Mouse (Mus musculus) MEL (cell line): Measurements from ENCODE around the gene Taar5. TPM values are rescaled to one million over a fixed set of nuclear protein-coding genes. Genes with fewer than 3 reads are reported as not detected.
A peak's percentile ranks its signal among the peaks of the same experiment; 100 is the strongest.

Experiments
- DNase-seq: peaks from one replicate; pipeline ENCODE4 v3.0.0; 2011; ENCODE audit warnings: low read depth, low spot score
- H3K27ac ChIP-seq: 2 replicates; pipeline ENCODE4 v1.5.1; 2012; ENCODE audit warnings: low read depth, mild to moderate bottlenecking, control low read depth, low read length, moderate library complexity; ENCODE audit not compliant: control insufficient read depth
- H3K27me3 ChIP-seq, 2 experiments: fragments of 150-350 bp in 1 of 2; sonication (generic) in 1 of 2; 2 replicates each; pipeline ENCODE4 v1.6.1; 2012; ENCODE audit warnings: low read length in 2 of 2, mild to moderate bottlenecking in 2 of 2, improper control_type of control experiment in 1 of 2, moderate library complexity in 1 of 2; ENCODE audit not compliant: insufficient read depth in 2 of 2, control insufficient read depth in 1 of 2
- H3K36me3 ChIP-seq, 2 experiments: 2 replicates each; pipeline ENCODE4 v1.6.1; 2012 to 2014; ENCODE audit warnings: low read length in 2 of 2, improper control_type of control experiment in 1 of 2, inconsistent platforms in 1 of 2, mild to moderate bottlenecking in 1 of 2; ENCODE audit not compliant: insufficient read depth in 2 of 2, control insufficient read depth in 1 of 2
- H3K4me1 ChIP-seq, 2 experiments: fragments of 150-350 bp in 1 of 2; sonication (generic) in 1 of 2; 2 replicates each; pipeline ENCODE4 v1.6.1; 2012; ENCODE audit warnings: low read length in 2 of 2, improper control_type of control experiment in 1 of 2, mild to moderate bottlenecking in 1 of 2; ENCODE audit not compliant: insufficient read depth in 2 of 2, control insufficient read depth in 1 of 2
- H3K4me3 ChIP-seq, 2 experiments: fragments of 150-350 bp in 1 of 2; sonication (generic) in 1 of 2; 2 replicates each; pipeline ENCODE4 v1.5.1; 2012; ENCODE audit warnings: low read depth in 2 of 2, low read length in 2 of 2, mild to moderate bottlenecking in 2 of 2, moderate library complexity in 2 of 2, control low read depth in 1 of 2, improper control_type of control experiment in 1 of 2; ENCODE audit not compliant: control insufficient read depth in 1 of 2, insufficient read depth in 1 of 2
- H3K79me2 ChIP-seq: 2 replicates; pipeline ENCODE4 v1.6.1; 2012; ENCODE audit warnings: mild to moderate bottlenecking, low read length, moderate library complexity; ENCODE audit not compliant: control insufficient read depth, poor library complexity, insufficient read depth
- H3K9ac ChIP-seq: 2 replicates; pipeline ENCODE4 v1.6.1; 2012; ENCODE audit warnings: low read depth, mild to moderate bottlenecking, control low read depth, low read length, moderate library complexity; ENCODE audit not compliant: control insufficient read depth, poor library complexity, severe bottlenecking
- H3K9me3 ChIP-seq: fragments of 150-350 bp; sonication (generic); replicated peaks from 2 replicates; pipeline ENCODE4 v1.6.1; 2012; ENCODE audit warnings: mild to moderate bottlenecking, low read length, improper control_type of control experiment, moderate library complexity; ENCODE audit not compliant: insufficient read depth
- BHLHE40 ChIP-seq: IDR thresholded peaks from 2 replicates; pipeline ENCODE4 v1.6.1; 2012; ENCODE audit warnings: low read depth, mild to moderate bottlenecking, inconsistent platforms, low read length, improper control_type of control experiment, borderline replicate concordance
- CHD1 ChIP-seq: IDR thresholded peaks from 2 replicates; pipeline ENCODE4 v1.6.1; 2012; ENCODE audit warnings: low read depth, mild to moderate bottlenecking, inconsistent platforms, low read length, improper control_type of control experiment
- CTCF ChIP-seq, 3 experiments: IDR thresholded peaks in 2 of 3; conservative IDR thresholded peaks in 1 of 3; 2 replicates each; pipeline ENCODE4 v1.5.1; 2011 to 2012; ENCODE audit warnings: low read length in 3 of 3, low read depth in 2 of 3, mild to moderate bottlenecking in 2 of 3, improper control_type of control experiment in 1 of 3, inconsistent platforms in 1 of 3, mixed read lengths in 1 of 3, moderate library complexity in 1 of 3; ENCODE audit not compliant: control insufficient read depth in 1 of 3, insufficient read depth in 1 of 3, poor library complexity in 1 of 3, severe bottlenecking in 1 of 3
- ELF1 ChIP-seq: IDR thresholded peaks from 2 replicates; pipeline ENCODE4 v1.6.1; 2014; ENCODE audit warnings: low read depth, mild to moderate bottlenecking, inconsistent platforms, low read length, improper control_type of control experiment, moderate library complexity
- ETS1 ChIP-seq: IDR thresholded peaks from 2 replicates; pipeline ENCODE4 v1.6.1; 2012; ENCODE audit warnings: low read depth, mild to moderate bottlenecking, inconsistent platforms, low read length, improper control_type of control experiment, moderate library complexity
- GABPA ChIP-seq: IDR thresholded peaks from 2 replicates; pipeline ENCODE4 v1.6.1; 2012; ENCODE audit warnings: low read depth, mild to moderate bottlenecking, inconsistent platforms, low read length, improper control_type of control experiment, moderate library complexity
- JUND ChIP-seq: IDR thresholded peaks from 2 replicates; pipeline ENCODE4 v1.6.1; 2011; ENCODE audit warnings: low read depth, mild to moderate bottlenecking, improper control_type of control experiment, low read length
- KAT2A ChIP-seq: conservative IDR thresholded peaks from 2 replicates; pipeline ENCODE4 v1.6.1; 2012; ENCODE audit warnings: low read depth, low read length, improper control_type of control experiment, inconsistent platforms
- MAFK ChIP-seq: IDR thresholded peaks from 2 replicates; pipeline ENCODE4 v1.6.1; 2011; ENCODE audit warnings: low read depth, mild to moderate bottlenecking, low read length, improper control_type of control experiment, borderline replicate concordance
- MAX ChIP-seq: IDR thresholded peaks from 2 replicates; pipeline ENCODE4 v1.6.1; 2011; ENCODE audit warnings: low read length, improper control_type of control experiment
- MXI1 ChIP-seq: IDR thresholded peaks from 2 replicates; pipeline ENCODE4 v1.6.1; 2011; ENCODE audit warnings: mild to moderate bottlenecking, low read depth, low read length, improper control_type of control experiment
- MYB ChIP-seq: IDR thresholded peaks from 2 replicates; pipeline ENCODE4 v1.6.1; 2011; ENCODE audit warnings: mild to moderate bottlenecking, low read depth, low read length, improper control_type of control experiment
- MYC ChIP-seq: IDR thresholded peaks from 2 replicates; pipeline ENCODE4 v1.6.1; 2011; ENCODE audit warnings: low read depth, mild to moderate bottlenecking, low read length, improper control_type of control experiment, moderate library complexity
- NRF1 ChIP-seq: IDR thresholded peaks from 2 replicates; pipeline ENCODE4 v1.6.1; 2014; ENCODE audit warnings: low read depth, mild to moderate bottlenecking, inconsistent platforms, low read length, improper control_type of control experiment, moderate library complexity; ENCODE audit not compliant: poor library complexity, insufficient read depth, severe bottlenecking
- POLR2AphosphoS2 ChIP-seq: IDR thresholded peaks from 2 replicates; pipeline ENCODE4 v1.6.1; 2011; ENCODE audit warnings: low read length, improper control_type of control experiment
- POLR2AphosphoS5 ChIP-seq: IDR thresholded peaks from 2 replicates; pipeline ENCODE4 v1.6.1; 2012; ENCODE audit warnings: low read depth, borderline replicate concordance, mild to moderate bottlenecking, inconsistent platforms, low read length, moderate library complexity, mixed read lengths
- RAD21 ChIP-seq: IDR thresholded peaks from 2 replicates; pipeline ENCODE4 v1.6.1; 2011; ENCODE audit warnings: mild to moderate bottlenecking, low read depth, low read length, improper control_type of control experiment
- SIN3A ChIP-seq: IDR thresholded peaks from 2 replicates; pipeline ENCODE4 v1.6.1; 2012; ENCODE audit warnings: low read length, improper control_type of control experiment, inconsistent platforms
- SMC3 ChIP-seq: IDR thresholded peaks from 2 replicates; pipeline ENCODE4 v1.6.1; 2011; ENCODE audit warnings: low read depth, low read length, improper control_type of control experiment
- TBP ChIP-seq: IDR thresholded peaks from 2 replicates; pipeline ENCODE4 v1.8.0; 2011; ENCODE audit warnings: low read depth, low read length, improper control_type of control experiment
- UBTF ChIP-seq: IDR thresholded peaks from 2 replicates; pipeline ENCODE4 v1.6.1; 2012; ENCODE audit warnings: low read depth, mild to moderate bottlenecking, inconsistent platforms, low read length, improper control_type of control experiment, moderate library complexity, borderline replicate concordance; ENCODE audit not compliant: insufficient read depth
- USF2 ChIP-seq, 2 experiments: IDR thresholded peaks; 2 replicates each; pipeline ENCODE4 v1.6.1; 2011 to 2012; ENCODE audit warnings: improper control_type of control experiment in 2 of 2, low read length in 2 of 2, borderline replicate concordance in 1 of 2, inconsistent platforms in 1 of 2, low read depth in 1 of 2, mild to moderate bottlenecking in 1 of 2; ENCODE audit not compliant: insufficient read depth in 1 of 2
- polyA plus RNA-seq, 2 experiments: library from polyadenylated mRNA; stranded (reverse) in 1 of 2; unstranded in 1 of 2; fragments of >175 nt in 1 of 2; fragments of >200 nt in 1 of 2; gene quantifications; 2 replicates each; pipeline versions ENCODE4 v1.2.1 to v1.2.4; 2012; ENCODE audit warnings: low replicate concordance in 2 of 2, low read depth in 1 of 2; ENCODE audit not compliant: insufficient read length in 2 of 2, insufficient read depth in 1 of 2, missing spikeins in 1 of 2
- total RNA-seq: library from RNA; depleted of rRNA; stranded (reverse); fragments of 300-350 nt; gene quantifications from 2 replicates; pipeline ENCODE4 v1.2.3, GENCODE M21; 2012

Gene Taar5
- total and polyA plus RNA-seq, 3 experiments, result not detected

- Histone ChIP-seq H3K79me2 (no peaks in the 10 kb centered on the region), H3K27me3 (no peaks in the 10 kb centered on the region; a peak in 1 of 4 replicates), H3K4me1 (no peaks in the 10 kb centered on the region)
- peak; percentile 64 for DNase-seq
- TF ChIP-seq CHD1 (no peak), UBTF (no peak), RAD21 (peak; percentile 35), SMC3 (peak; percentile 64), BHLHE40 (no peak), CTCF (IDR thresholded peaks at IDR 0.05 in 2 of 3, conservative IDR thresholded peaks at IDR 0.05 in 1 of 3; ENCODE audit: control insufficient read depth in 1 of 3, insufficient read depth in 1 of 3, low read depth in 2 of 3, low read length in 3 of 3, poor library complexity in 1 of 3, severe bottlenecking in 1 of 3) (peak; percentile 66 to 67 (median 66))
- TF ChIP-seq, all 39 proteins: peak for 3
- Histone ChIP-seq H3K4me3 (no peak overlapping the region), H3K9ac (no peak overlapping the region), H3K36me3 (no peaks in the 10 kb centered on the region), H3K9me3 (no peaks in the 10 kb centered on the region), H3K27ac (no peak overlapping the region)
Measured at GRCm38 (mm10) chr10:23942465-23942864, 28.0 kb upstream of the Taar5 start.

- Histone ChIP-seq H3K9ac (no peak overlapping the region), H3K36me3 (no peaks in the 10 kb centered on the region), H3K79me2 (no peaks in the 10 kb centered on the region), H3K9me3 (no peaks in the 10 kb centered on the region), H3K27me3 (peaks cover 1% of the 10 kb centered on the region in 2 experiments; a peak in 2 of 4 replicates), H3K4me3 (no peak overlapping the region), H3K4me1 (no peaks in the 10 kb centered on the region), H3K27ac (no peak overlapping the region)
- TF ChIP-seq MXI1, result no peak
- TF ChIP-seq ETS1, result no peak
- TF ChIP-seq ELF1, result no peak
- TF ChIP-seq USF2 (IDR thresholded peaks at IDR 0.05; ENCODE audit: borderline replicate concordance in 1 of 2, insufficient read depth in 1 of 2, low read depth in 1 of 2, low read length in 2 of 2), result no peak
- TF ChIP-seq POLR2AphosphoS2, result no peak
- TF ChIP-seq MAX, result no peak
- TF ChIP-seq SIN3A, result no peak
- no peak for TF ChIP-seq MYB
- TF ChIP-seq MAFK, result no peak
- TF ChIP-seq KAT2A, result no peak
- no peak for TF ChIP-seq GABPA
- no peak for TF ChIP-seq TBP
- no peak for TF ChIP-seq CHD1
- TF ChIP-seq MYC, result no peak
- no peak for TF ChIP-seq POLR2AphosphoS5
- no peak for TF ChIP-seq NRF1
- no peak for TF ChIP-seq JUND
- peak; percentile 5 for DNase-seq
Measured at GRCm38 (mm10) chr10:23948026-23948425, 22.5 kb upstream of the Taar5 start.
